Mouse (Mus musculus) lung, postnatal 0 days (tissue): ENCODE measurements at regions not wholly inside any gene's neighbourhood (a gene's known extent, or its start where the extent isn't known, plus 50 kb on each side); places are given as distances from the start of the nearest gene placed in this dataset.

ENCODE experiments used
- ATAC-seq: fragments of 200-750 bp; cut with Nextera tagmentation; 2 replicates; pipeline ENCODE4 v1.8.0; 2017; ENCODE audit warnings: moderate library complexity
- DNase-seq: peaks from one replicate; pipeline ENCODE4 v3.0.0-alpha.2; 2016; ENCODE audit warnings: low spot score
- H3K27ac ChIP-seq: fragments of 300-500 bp; sonication (generic); 2 replicates; pipeline ENCODE4 v1.5.1; 2014; ENCODE audit warnings: antibody characterized with exemption, mild to moderate bottlenecking, low read length, mixed read lengths
- H3K27me3 ChIP-seq: fragments of 300-500 bp; sonication (generic); replicated peaks from 2 replicates; pipeline ENCODE4 v1.6.1; 2014; ENCODE audit warnings: low read length, mixed read lengths; ENCODE audit not compliant: insufficient read depth
- H3K36me3 ChIP-seq: fragments of 300-500 bp; sonication (generic); 2 replicates; pipeline ENCODE4 v1.6.1; 2014; ENCODE audit warnings: low read length, mixed read lengths; ENCODE audit not compliant: insufficient read depth
- H3K4me1 ChIP-seq: fragments of 300-500 bp; sonication (generic); 2 replicates; pipeline ENCODE4 v1.6.1; 2014; ENCODE audit warnings: antibody characterized with exemption, low read depth, low read length, mixed read lengths; ENCODE audit not compliant: insufficient read depth
- H3K4me2 ChIP-seq: fragments of 300-500 bp; sonication (generic); replicated peaks from 2 replicates; pipeline ENCODE4 v1.6.1; 2014; ENCODE audit warnings: low read depth, mild to moderate bottlenecking, low read length, moderate library complexity, mixed read lengths
- H3K4me3 ChIP-seq: fragments of 300-500 bp; sonication (generic); 2 replicates; pipeline ENCODE4 v1.5.1; 2014; ENCODE audit warnings: low read depth, low read length
- H3K9ac ChIP-seq: fragments of 300-500 bp; sonication (generic); replicated peaks from 2 replicates; pipeline ENCODE4 v1.6.1; 2014; ENCODE audit warnings: low read depth, mild to moderate bottlenecking
- H3K9me3 ChIP-seq: fragments of 300-500 bp; sonication (generic); 2 replicates; pipeline ENCODE4 v1.6.1; 2016; ENCODE audit warnings: low read length, mixed read lengths
- CTCF ChIP-seq: IDR thresholded peaks from 2 replicates; pipeline ENCODE4 v1.5.1; 2016; ENCODE audit warnings: antibody characterized with exemption, mild to moderate bottlenecking
- EP300 ChIP-seq: IDR thresholded peaks from 2 replicates; pipeline ENCODE4 v1.6.1; 2016; ENCODE audit warnings: antibody characterized with exemption, mild to moderate bottlenecking, control low read depth
- WGBS: fragments of 180-500 bp; shearing (Covaris S2); extraction: QIAGEN DNeasy Blood & Tissue Kit; methylation state at CpG from one replicate; pipeline ENCODE4 v1.1.7; 2014; 5-methylcytosine and 5-hydroxymethylcytosine counted together

DNA sequence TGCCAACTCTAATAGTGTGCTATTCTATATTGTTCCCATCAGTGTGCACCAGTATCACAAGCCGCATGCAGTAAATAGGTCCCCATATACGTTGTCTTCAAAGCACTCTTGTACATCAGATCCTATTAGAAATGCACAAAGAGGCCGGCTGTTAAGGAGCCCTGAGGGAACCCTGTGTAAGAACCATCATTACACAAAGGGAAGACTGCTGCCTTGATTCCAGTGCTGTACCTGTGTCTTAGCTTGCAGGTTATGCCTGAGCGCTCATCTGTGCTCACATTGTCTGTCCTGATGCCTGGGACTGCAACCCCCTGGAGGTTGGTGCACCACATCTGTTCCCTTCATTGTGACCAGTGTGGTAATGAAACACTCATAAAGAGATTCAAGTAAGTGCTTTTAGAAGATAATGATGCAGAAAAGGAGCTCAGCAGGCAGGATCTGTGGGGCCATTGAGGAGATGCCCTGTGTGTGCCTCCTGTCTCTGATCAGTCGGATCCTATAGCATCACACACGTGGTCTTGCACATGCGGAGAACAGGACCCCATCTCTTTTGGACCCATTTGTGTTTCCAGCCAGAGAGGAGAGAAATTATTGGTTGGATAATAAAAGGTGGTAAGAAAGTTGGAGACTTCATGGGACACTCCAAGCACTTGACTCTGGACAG is 225.8 kb upstream of the Gm10192 start:
- no peak overlapping the region for H3K27ac ChIP-seq
- WGBS: 88% methylated on average over 7 of the region's 7 CpGs
- H3K4me1 ChIP-seq: no peaks in the 10 kb centered on the region
- H3K4me2 ChIP-seq: no peak overlapping the region
- no peak overlapping the region for H3K9ac ChIP-seq
- no peaks in the 10 kb centered on the region for H3K27me3 ChIP-seq
- no peak overlapping the region for H3K4me3 ChIP-seq
- H3K36me3 ChIP-seq: no peaks in the 10 kb centered on the region
- no peak for DNase-seq
- H3K9me3 ChIP-seq: no peaks in the 10 kb centered on the region
- TF ChIP-seq CTCF: no peak
- no peak for TF ChIP-seq EP300
- no peak for ATAC-seq

DNA sequence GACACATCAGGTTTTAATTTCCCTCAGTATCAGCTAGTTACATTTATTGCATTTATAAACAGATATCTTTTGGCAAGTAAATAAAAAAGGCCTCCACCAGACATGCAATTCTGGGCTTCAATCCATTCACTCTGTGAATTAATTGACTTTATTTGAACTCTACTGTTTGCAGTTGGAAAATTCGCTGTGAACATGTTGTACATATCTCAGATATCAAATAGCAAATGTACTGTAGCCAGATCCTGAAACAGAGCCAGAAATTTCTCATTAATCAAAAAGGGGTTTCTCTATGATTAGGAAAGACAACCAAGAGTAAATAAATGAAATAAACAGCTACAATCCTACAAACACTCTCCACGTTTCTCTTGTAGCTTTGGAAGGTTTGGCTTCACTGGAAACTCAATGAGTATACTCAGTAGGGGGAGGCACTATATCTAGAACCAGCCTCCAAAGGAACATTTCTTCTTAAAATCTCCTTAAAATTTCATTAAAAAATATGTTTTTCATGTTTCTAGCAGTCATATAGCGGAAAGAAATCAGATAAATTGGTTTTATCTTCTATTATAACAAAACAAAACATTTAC is 211.8 kb upstream of the Gm10192 start:
- ATAC-seq: no peak
- H3K9ac ChIP-seq: no peak overlapping the region
- peak; percentile 38 for DNase-seq
- no peak overlapping the region for H3K4me2 ChIP-seq
- H3K4me3 ChIP-seq: no peak overlapping the region
- no peaks in the 10 kb centered on the region for H3K9me3 ChIP-seq
- no peaks in the 10 kb centered on the region for H3K4me1 ChIP-seq
- 48% methylated on average over 3 of the region's 3 CpGs for WGBS
- no peaks in the 10 kb centered on the region for H3K36me3 ChIP-seq
- no peaks in the 10 kb centered on the region for H3K27me3 ChIP-seq
- H3K27ac ChIP-seq: no peak overlapping the region
- TF ChIP-seq EP300: no peak
- TF ChIP-seq CTCF: no peak

DNA sequence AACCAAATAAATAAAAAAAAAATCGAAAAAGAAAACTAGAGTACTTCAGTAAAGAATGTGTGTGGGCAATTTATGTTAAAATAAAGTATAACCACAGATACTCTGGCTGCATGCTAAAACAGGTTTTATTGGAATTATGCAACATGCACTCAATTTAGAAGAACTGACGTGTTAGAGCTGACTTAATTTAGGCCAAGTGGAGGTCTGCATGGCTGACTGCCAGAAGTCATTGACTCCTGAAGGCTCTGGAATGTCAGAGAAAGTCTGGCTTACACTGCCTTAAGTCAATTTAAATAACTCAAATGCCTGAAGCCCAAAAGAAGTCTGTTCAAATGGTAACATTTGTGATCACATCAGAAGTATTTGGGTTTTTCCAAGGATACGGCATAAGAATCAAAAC is 198.1 kb upstream of the Gm10192 start:
- H3K4me2 ChIP-seq: no peak overlapping the region
- ATAC-seq (peak; percentile 87), DNase-seq (peak; percentile 86)
- WGBS: 30% methylated on average over 3 of the region's 3 CpGs
- no peaks in the 10 kb centered on the region for H3K9me3 ChIP-seq
- H3K4me1 ChIP-seq: no peaks in the 10 kb centered on the region
- H3K27me3 ChIP-seq: no peaks in the 10 kb centered on the region
- H3K27ac ChIP-seq: no peak overlapping the region
- H3K4me3 ChIP-seq: no peak overlapping the region
- TF ChIP-seq CTCF: no peak
- TF ChIP-seq EP300: peak; percentile 79
- no peaks in the 10 kb centered on the region for H3K36me3 ChIP-seq
- H3K9ac ChIP-seq: no peak overlapping the region

DNA sequence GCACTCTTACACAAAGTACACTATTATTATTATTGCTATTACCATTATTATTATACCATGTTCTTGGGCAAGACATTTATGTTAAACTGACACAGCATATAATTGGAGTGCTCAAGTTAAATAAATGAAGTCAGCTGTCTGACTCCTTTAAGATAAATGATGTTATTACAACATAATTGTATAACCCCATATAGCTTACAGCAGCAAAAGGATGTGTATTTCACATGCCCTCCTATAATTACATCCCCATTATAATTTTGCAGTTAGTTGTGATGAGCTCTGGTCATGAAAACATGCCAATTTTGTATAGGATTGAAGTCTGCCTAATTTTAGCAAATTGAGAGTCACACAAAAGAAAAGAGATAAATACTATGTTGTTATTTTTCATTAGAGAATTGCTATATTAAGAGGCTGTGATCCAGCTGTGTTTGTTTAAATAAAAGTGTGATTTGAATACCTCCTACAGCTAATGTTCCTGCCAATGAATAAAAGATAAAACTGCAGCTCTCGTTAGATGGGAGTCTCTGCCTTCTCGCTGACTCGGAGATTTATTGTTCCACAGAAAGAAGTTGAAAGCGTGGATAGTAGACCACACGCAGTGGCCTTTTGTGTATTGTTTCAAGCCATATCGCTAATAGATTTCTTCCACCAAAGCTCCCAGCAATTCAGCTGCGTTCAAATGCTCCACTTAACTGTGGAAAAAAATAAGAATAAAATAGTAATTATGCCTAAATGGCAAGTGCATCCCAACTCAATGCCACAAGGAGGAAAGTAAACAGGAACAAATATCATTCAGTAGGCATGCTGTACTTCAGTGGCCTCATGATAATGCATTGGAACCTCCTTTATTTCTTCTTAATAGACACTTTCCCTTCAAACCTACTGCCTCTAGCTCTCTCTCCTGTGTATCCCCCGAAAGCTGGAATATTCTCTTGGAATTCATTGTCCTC is 194.9 kb upstream of the Gm10192 start:
- Histone ChIP-seq H3K27me3 (no peaks in the 10 kb centered on the region), H3K9me3 (no peaks in the 10 kb centered on the region), H3K4me2 (no peak overlapping the region), H3K27ac (no peak overlapping the region), H3K36me3 (no peaks in the 10 kb centered on the region), H3K4me3 (no peak overlapping the region), H3K9ac (no peak overlapping the region), H3K4me1 (no peaks in the 10 kb centered on the region)
- no peak for ATAC-seq
- no peak for DNase-seq
- no peak for TF ChIP-seq CTCF
- TF ChIP-seq EP300: no peak
- 58% methylated on average over 8 of the region's 8 CpGs for WGBS

DNA sequence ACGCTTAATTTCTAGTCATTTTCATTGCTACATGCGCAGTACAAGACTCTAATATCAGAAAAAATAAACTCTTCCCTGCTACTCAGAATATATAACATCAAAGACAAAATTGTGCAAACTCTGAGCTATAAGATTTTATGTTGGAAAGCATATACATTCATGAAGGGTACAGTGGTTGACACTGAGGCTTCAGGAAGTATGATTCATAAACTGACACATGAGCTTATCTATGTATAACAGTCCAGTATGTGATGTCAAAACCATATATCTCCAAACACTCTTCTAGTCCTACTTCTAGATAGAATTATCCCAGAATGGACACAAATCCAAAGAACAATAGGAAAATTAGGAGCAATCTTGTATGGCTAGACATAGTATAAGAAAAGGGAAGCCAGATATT is 177.5 kb upstream of the Gm10192 start:
- Histone ChIP-seq H3K4me2 (no peak overlapping the region), H3K4me1 (no peaks in the 10 kb centered on the region)
- WGBS: 71% methylated on average over 2 of the region's 2 CpGs

DNA sequence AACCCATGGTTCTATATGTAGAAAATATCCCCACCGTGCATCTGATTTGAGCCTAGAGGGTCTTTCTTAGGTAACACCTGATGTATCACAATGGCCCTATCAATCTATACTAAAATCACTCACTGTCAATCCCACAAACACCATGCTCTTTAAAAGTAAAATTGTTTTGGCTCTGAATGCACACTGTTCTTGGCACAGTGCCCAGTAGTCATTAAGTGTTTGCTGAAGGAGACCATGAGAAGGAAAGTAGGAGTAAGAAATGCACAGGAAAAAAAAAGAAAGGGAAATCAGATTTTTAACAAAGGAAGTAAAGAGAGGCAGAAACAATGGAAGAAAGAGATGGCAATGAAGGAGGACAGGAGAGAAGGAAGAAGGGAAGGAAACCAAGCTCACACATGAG is 175.0 kb upstream of the Gm10192 start:
- ATAC-seq (no peak), DNase-seq (peak; percentile 61)
- no peaks in the 10 kb centered on the region for H3K36me3 ChIP-seq
- H3K27me3 ChIP-seq: no peaks in the 10 kb centered on the region
- no peaks in the 10 kb centered on the region for H3K4me1 ChIP-seq
- 28% methylated on average over 1 of the region's 1 CpGs for WGBS
- H3K9me3 ChIP-seq: no peaks in the 10 kb centered on the region
- H3K27ac ChIP-seq: no peak overlapping the region
- no peak overlapping the region for H3K9ac ChIP-seq
- no peak for TF ChIP-seq EP300
- TF ChIP-seq CTCF: no peak
- H3K4me3 ChIP-seq: no peak overlapping the region
- H3K4me2 ChIP-seq: no peak overlapping the region

More for the DNA sequence above, 177.5 kb upstream of the Gm10192 start:
- no peaks in the 10 kb centered on the region for H3K27me3 ChIP-seq
- no peak overlapping the region for H3K27ac ChIP-seq
- TF ChIP-seq CTCF (no peak), EP300 (no peak)
- H3K9me3 ChIP-seq: no peaks in the 10 kb centered on the region
- no peak for ATAC-seq
- H3K9ac ChIP-seq: no peak overlapping the region
- no peak overlapping the region for H3K4me3 ChIP-seq
- DNase-seq: no peak
- no peaks in the 10 kb centered on the region for H3K36me3 ChIP-seq
